Mouse (Mus musculus) midbrain, embryonic 16.5 days (tissue): ENCODE data around the gene H2-T24. TPM values are rescaled to one million over a fixed set of nuclear protein-coding genes. Genes with fewer than 3 reads are reported as not detected.
"Not testable (repeated sequence)": the region's sequence is repeated elsewhere in the genome, so short reads cannot be mapped to it uniquely, and the experiment has no call there.

Experiments used
- ATAC-seq: fragments of 200-750 bp; cut with Nextera tagmentation; 2 replicates; pipeline ENCODE4 v1.8.0; 2017; ENCODE audit warnings: moderate TSS enrichment
- H3K27ac ChIP-seq: fragments of 300-500 bp; sonication (generic); 2 replicates; pipeline ENCODE4 v1.5.1; 2014; ENCODE audit warnings: mild to moderate bottlenecking, low read length, mixed read lengths
- H3K27me3 ChIP-seq: fragments of 300-500 bp; sonication (generic); 2 replicates; pipeline ENCODE4 v1.6.1; 2014; ENCODE audit warnings: low read depth, low read length, mixed read lengths; ENCODE audit not compliant: control insufficient read depth, insufficient read depth
- H3K36me3 ChIP-seq: fragments of 300-500 bp; sonication (generic); 2 replicates; pipeline ENCODE4 v1.6.1; 2014; ENCODE audit warnings: mild to moderate bottlenecking, low read length, moderate library complexity, mixed read lengths; ENCODE audit not compliant: control insufficient read depth, insufficient read depth
- H3K4me1 ChIP-seq: fragments of 300-500 bp; sonication (generic); 2 replicates; pipeline ENCODE4 v1.6.1; 2014; ENCODE audit warnings: mild to moderate bottlenecking, low read length, mixed read lengths; ENCODE audit not compliant: control insufficient read depth, insufficient read depth
- H3K4me2 ChIP-seq: fragments of 300-500 bp; sonication (generic); 2 replicates; pipeline ENCODE4 v1.6.1; 2014; ENCODE audit warnings: mild to moderate bottlenecking, low read length, mixed read lengths
- H3K4me3 ChIP-seq: fragments of 300-500 bp; sonication (generic); 2 replicates; pipeline ENCODE4 v1.5.1; 2014; ENCODE audit warnings: low read depth, mild to moderate bottlenecking, low read length, moderate library complexity, mixed read lengths
- H3K9ac ChIP-seq: fragments of 300-500 bp; sonication (generic); 2 replicates; pipeline ENCODE4 v1.6.1; 2014; ENCODE audit warnings: low read depth, low read length, mixed read lengths
- H3K9me3 ChIP-seq: fragments of 300-500 bp; sonication (generic); replicated peaks from 2 replicates; pipeline ENCODE4 v1.6.1; 2014; ENCODE audit warnings: mild to moderate bottlenecking, low read length, mixed read lengths; ENCODE audit not compliant: control insufficient read depth, poor library complexity, severe bottlenecking
- WGBS: fragments of 180-500 bp; shearing (Covaris S2); extraction: QIAGEN DNeasy Blood & Tissue Kit; methylation state at CpG from one replicate; pipeline ENCODE4 v1.1.7; 2014; 5-methylcytosine and 5-hydroxymethylcytosine counted together
- polyA plus RNA-seq: library from polyadenylated mRNA; unstranded; fragments of >200 nt; fragmentation: Nextera tagmentation; extraction: Ambion mirVana; gene quantifications from 2 replicates; pipeline ENCODE4 v1.2.1, GENCODE M21; 2015

The H2-T24 gene
- polyA plus RNA-seq, 1 experiment from 2014 or later = 8.8 TPM

GRCm38 (mm10) chr17:36014977-36015376 is 5.4 kb downstream of the H2-T24 start:
- Histone ChIP-seq H3K4me2 (no peak overlapping the region), H3K9ac (no peak overlapping the region), H3K27me3 (no peaks in the 10 kb centered on the region), H3K4me3 (no peak overlapping the region), H3K36me3 (peaks cover 8% of the 10 kb centered on the region; the same call in 1 of the 2 replicates), H3K9me3 (no peaks in the 10 kb centered on the region), H3K4me1 (no peaks in the 10 kb centered on the region), H3K27ac (no peak overlapping the region)
- WGBS = 94% methylated on average over 5 of the region's 5 CpGs
- no peak for ATAC-seq

GRCm38 (mm10) chr17:36004409-36004808 is 16.0 kb downstream of the H2-T24 start:
- 94% methylated on average over 7 of the region's 7 CpGs for WGBS
- H3K9me3 ChIP-seq, H3K4me1 ChIP-seq, H3K4me2 ChIP-seq, H3K9ac ChIP-seq, H3K27ac ChIP-seq, H3K36me3 ChIP-seq, ATAC-seq, H3K27me3 ChIP-seq, H3K4me3 ChIP-seq: not testable (repeated sequence)

GRCm38 (mm10) chr17:36003331-36003730 is 17.0 kb downstream of the H2-T24 start:
- H3K9me3 ChIP-seq = no peaks in the 10 kb centered on the region
- no peak overlapping the region for H3K27ac ChIP-seq
- no peaks in the 10 kb centered on the region for H3K27me3 ChIP-seq
- H3K4me1 ChIP-seq = no peaks in the 10 kb centered on the region
- no peak for ATAC-seq
- H3K9ac ChIP-seq = no peak overlapping the region
- no peak overlapping the region for H3K4me3 ChIP-seq
- H3K4me2 ChIP-seq = no peak overlapping the region
- WGBS = 97% methylated on average over 7 of the region's 7 CpGs
- no peaks in the 10 kb centered on the region for H3K36me3 ChIP-seq

- Histone ChIP-seq H3K36me3 (no peaks in the 10 kb centered on the region), H3K27me3 (no peaks in the 10 kb centered on the region), H3K4me1 (peaks cover 8% of the 10 kb centered on the region), H3K9ac (no peak overlapping the region), H3K27ac (no peak overlapping the region), H3K4me2 (no peak overlapping the region), H3K9me3 (no peaks in the 10 kb centered on the region), H3K4me3 (no peak overlapping the region)
- 99% methylated on average over 6 of the region's 6 CpGs for WGBS
- no peak for ATAC-seq
Observed at GRCm38 (mm10) chr17:36001966-36002365, 18.4 kb downstream of the H2-T24 start.

- no peaks in the 10 kb centered on the region for H3K9me3 ChIP-seq
- H3K27me3 ChIP-seq = no peaks in the 10 kb centered on the region
- no peaks in the 10 kb centered on the region for H3K36me3 ChIP-seq
- no peak for ATAC-seq
- no peak overlapping the region for H3K27ac ChIP-seq
- H3K4me2 ChIP-seq = no peak overlapping the region
- peaks cover 9% of the 10 kb centered on the region for H3K4me1 ChIP-seq
- WGBS = 95% methylated on average over 12 of the region's 12 CpGs
- no peak overlapping the region for H3K4me3 ChIP-seq
- no peak overlapping the region for H3K9ac ChIP-seq
Observed at GRCm38 (mm10) chr17:36001121-36001897, 19.1 kb downstream of the H2-T24 start.

- peaks cover 19% of the 10 kb centered on the region for H3K4me1 ChIP-seq
- H3K36me3 ChIP-seq = no peaks in the 10 kb centered on the region
- no peak overlapping the region for H3K9ac ChIP-seq
- H3K4me2 ChIP-seq = no peak overlapping the region
- WGBS = 92% methylated on average over 4 of the region's 4 CpGs
- H3K27me3 ChIP-seq = no peaks in the 10 kb centered on the region
- H3K9me3 ChIP-seq = no peaks in the 10 kb centered on the region
- H3K27ac ChIP-seq = no peak overlapping the region
- no peak overlapping the region for H3K4me3 ChIP-seq
- ATAC-seq = no peak
Observed at GRCm38 (mm10) chr17:36000349-36000748, 20.0 kb downstream of the H2-T24 start.

GRCm38 (mm10) chr17:35999356-35999755 is 21.0 kb downstream of the H2-T24 start:
- Histone ChIP-seq H3K4me1 (peaks cover 19% of the 10 kb centered on the region), H3K27me3 (no peaks in the 10 kb centered on the region), H3K36me3 (no peaks in the 10 kb centered on the region), H3K9me3 (no peaks in the 10 kb centered on the region), H3K27ac (no peak overlapping the region), H3K4me2 (no peak overlapping the region), H3K4me3 (no peak overlapping the region), H3K9ac (no peak overlapping the region)
- WGBS = 92% methylated on average over 7 of the region's 7 CpGs
- no peak for ATAC-seq

GRCm38 (mm10) chr17:35998545-35999305 is 21.6 kb downstream of the H2-T24 start:
- H3K36me3 ChIP-seq = no peaks in the 10 kb centered on the region
- H3K27me3 ChIP-seq = no peaks in the 10 kb centered on the region
- H3K4me1 ChIP-seq = peaks cover 19% of the 10 kb centered on the region
- no peak overlapping the region for H3K9ac ChIP-seq
- 88% methylated on average over 6 of the region's 6 CpGs for WGBS
- H3K27ac ChIP-seq = no peak overlapping the region
- no peaks in the 10 kb centered on the region for H3K9me3 ChIP-seq
- no peak overlapping the region for H3K4me3 ChIP-seq
- H3K4me2 ChIP-seq = no peak overlapping the region
- ATAC-seq = no peak
